In the genomic region with DNA sequence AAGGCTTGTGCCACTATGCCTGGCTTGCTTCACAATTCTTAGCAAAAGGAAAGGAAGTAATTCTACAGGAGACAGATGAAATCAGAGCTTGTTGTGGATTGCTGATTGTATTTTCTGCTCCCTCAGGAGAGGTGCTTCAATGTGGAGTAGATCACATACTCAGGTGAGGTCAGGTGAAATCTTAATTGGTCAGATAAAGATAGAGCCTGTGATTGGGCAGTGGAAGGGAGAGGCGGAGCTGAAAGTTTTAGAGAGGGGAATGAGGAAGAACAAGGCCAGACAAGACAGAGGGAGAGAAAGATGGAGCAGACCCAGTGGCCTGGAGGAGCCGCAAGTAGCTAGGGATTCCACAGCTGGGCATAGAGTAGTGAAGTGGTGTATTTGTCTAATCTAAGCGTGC, we compare ENCODE assay signal across 20 mouse cellular contexts. TPM values are rescaled to one million over a fixed set of nuclear protein-coding genes. Genes with fewer than 3 reads are reported as not detected.
DNase-seq lines count a peak whose midpoint lies in the region; ATAC-seq and TF ChIP-seq lines count a peak whose summit lies in the region.
"Had no signal": no experiment of that assay in that cellular context is flagged by ENCODE, and none has a peak within 500 bp of the region (broad histone marks: within the 10 kb centered on the region; RNA-seq: fewer than 3 reads in every experiment).

No protein-coding gene starts in this region.

- no peak overlapping the region for H3K4me3 ChIP-seq in kidney, embryonic 15.5 days (replicated peaks)
- peak overlapping the region in 1 of 2 experiments; percentile 42; a peak in 1 of 4 replicates for H3K4me3 ChIP-seq in ES-E14 (ENCODE audit: insufficient read depth in 1 of 2, low read depth in 1 of 2, low read length in 2 of 2, poor library complexity in 1 of 2, severe bottlenecking in 1 of 2)
- no peak overlapping the region for H3K4me3 ChIP-seq in forebrain, embryonic 12.5 days (replicated peaks)
- H3K4me3 ChIP-seq: forebrain, embryonic 10.5 days; heart, embryonic 13.5 days; hindbrain, embryonic 13.5 days; limb, embryonic 13.5 days; megakaryocyte, embryonic 14.5 days had no signal

- peaks cover 14% of the 10 kb centered on the region for H3K36me3 ChIP-seq in kidney, embryonic 15.5 days
- no peaks in the 10 kb centered on the region for H3K36me3 ChIP-seq in ES-E14 (ENCODE audit: control insufficient read depth, insufficient read depth, low read length, poor library complexity, severe bottlenecking)
- 0 out of 2 replicates have a peak, but pooled peaks cover 12% of the 10 kb centered on the region for H3K36me3 ChIP-seq in forebrain, embryonic 12.5 days (replicated peaks)
- H3K36me3 ChIP-seq: hindbrain, embryonic 13.5 days had no signal

- 94% methylated on average over 3 of the region's 3 CpGs for WGBS in kidney, embryonic 15.5 days
- 97% methylated on average over 3 of the region's 3 CpGs for WGBS in forebrain, embryonic 12.5 days

- in situ Hi-C loops in ES-E14 (cut with MboI; ENCODE audit: low sequenced_read_pairs in 2 of 2, unreplicated experiment in 2 of 2), result no loop called here

- no peaks in the 10 kb centered on the region for H3K4me1 ChIP-seq in kidney, embryonic 15.5 days
- peaks cover 2 to 3% of the 10 kb centered on the region in 2 experiments; a peak in 2 of 4 replicates for H3K4me1 ChIP-seq in ES-E14 (ENCODE audit: control insufficient read depth in 2 of 2, insufficient read depth in 2 of 2, low read length in 2 of 2, poor library complexity in 1 of 2)
- no peaks in the 10 kb centered on the region for H3K4me1 ChIP-seq in forebrain, embryonic 12.5 days
- H3K4me1 ChIP-seq: forebrain, embryonic 10.5 days; hindbrain, embryonic 13.5 days; limb, embryonic 13.5 days had no signal

- H3K27ac ChIP-seq in kidney, embryonic 15.5 days, result peak overlapping the region; percentile 20; the same call in 1 of the 2 replicates
- no peak overlapping the region for H3K27ac ChIP-seq in ES-E14 (ENCODE audit: insufficient read depth, low read depth, low read length, poor library complexity, severe bottlenecking)
- no peak overlapping the region for H3K27ac ChIP-seq in forebrain, embryonic 12.5 days
- H3K27ac ChIP-seq: forebrain, embryonic 10.5 days; heart, embryonic 13.5 days; hindbrain, embryonic 13.5 days; limb, embryonic 13.5 days; liver, embryonic 14.5 days had no signal

- DNase-seq in kidney, postnatal 36 days, result no peak
- DNase-seq in ES-E14 (ENCODE audit: low read depth, low spot score) (peak; percentile 9), ZHBTc4 (ENCODE audit: low read depth, low spot score) (peak; percentile 15)
- peak; percentile 49 for DNase-seq in lung, postnatal 25 days (ENCODE audit: low spot score)
- DNase-seq in layer of hippocampus, postnatal 14 days (ENCODE audit: low spot score in 2 of 2), result no peak
- DNase-seq: adrenal gland, postnatal 36 days; B cell, adult 2 months; layer of hippocampus, adult 9-11 months had no signal

- no peak overlapping the region for H3K4me2 ChIP-seq in kidney, embryonic 15.5 days
- H3K4me2 ChIP-seq in forebrain, embryonic 12.5 days, result no peak overlapping the region
- H3K4me2 ChIP-seq: heart, embryonic 13.5 days; hindbrain, embryonic 13.5 days; limb, embryonic 13.5 days had no signal

- no peak for ATAC-seq in kidney, embryonic 15.5 days (replicated peaks; ENCODE audit: low FRiP score)
- ATAC-seq in forebrain, embryonic 12.5 days (ENCODE audit: low FRiP score), result no peak
- ATAC-seq in megakaryocyte progenitor cell, adult 5-6 weeks (replicated peaks; ENCODE audit: poor library complexity), result no peak
- ATAC-seq: inflammation-experienced regulatory T-cells, adult 6 months; midbrain, embryonic 16.5 days; Patski had no signal

- H3K9me3 ChIP-seq in kidney, embryonic 15.5 days (replicated peaks), result no peaks in the 10 kb centered on the region
- no peaks in the 10 kb centered on the region for H3K9me3 ChIP-seq in ES-E14 (ENCODE audit: control insufficient read depth, insufficient read depth, low read depth, low read length)
- H3K9me3 ChIP-seq in forebrain, embryonic 12.5 days, result no peaks in the 10 kb centered on the region
- H3K9me3 ChIP-seq: forebrain, embryonic 10.5 days; heart, embryonic 13.5 days; hindbrain, embryonic 13.5 days; limb, embryonic 13.5 days had no signal

- no peak overlapping the region for H3K9ac ChIP-seq in kidney, embryonic 15.5 days
- H3K9ac ChIP-seq in ES-E14 (ENCODE audit: insufficient read depth, low read depth, low read length, poor library complexity, severe bottlenecking), result no peak overlapping the region
- H3K9ac ChIP-seq in forebrain, embryonic 12.5 days, result no peak overlapping the region
- H3K9ac ChIP-seq: heart, embryonic 13.5 days; hindbrain, embryonic 13.5 days; limb, embryonic 13.5 days; liver, embryonic 14.5 days had no signal

- no peaks in the 10 kb centered on the region for H3K27me3 ChIP-seq in kidney, embryonic 15.5 days
- no peaks in the 10 kb centered on the region for H3K27me3 ChIP-seq in forebrain, embryonic 12.5 days
- H3K27me3 ChIP-seq: heart, embryonic 13.5 days; hindbrain, embryonic 13.5 days; limb, embryonic 13.5 days; megakaryocyte, embryonic 14.5 days; Patski had no signal

TF ChIP-seq in ES-E14, 5 proteins besides CTCF, POLR2A, EP300 and RAD21:
- TF ChIP-seq ZNF384 (IDR thresholded peaks at IDR 0.05; ENCODE audit: low read depth, low read length), result 0 out of 2 replicates have a peak, but pooled peaks have one; percentile 4
- TF ChIP-seq HCFC1 (IDR thresholded peaks at IDR 0.05; ENCODE audit: borderline replicate concordance, insufficient read depth, low read length), result no peak

RNA-seq across cellular contexts. Expression of a gene that starts 39.6 kb away (rescaled TPM):
- polyA plus RNA-seq in kidney, embryonic 15.5 days (2015; fragmentation: Nextera tagmentation; extraction: Ambion mirVana), result 41.2 and 41.3 TPM in 2 replicates
- total RNA-seq in ES-E14 (2012; rRNA removed), result 17.2 and 18.2 TPM in 2 replicates
- 33.2 and 33.4 TPM in 2 replicates for polyA plus RNA-seq in forebrain, embryonic 12.5 days (2016; fragmentation: Nextera tagmentation; extraction: Ambion mirVana)
- 10 to 100 TPM; 31.6 to 32.1 TPM for total RNA-seq in layer of hippocampus, postnatal 14 days (2021)
- 15.9 and 19.3 TPM in 2 replicates for total RNA-seq in megakaryocyte progenitor cell, adult 5-6 weeks (2015)
- total RNA-seq in megakaryocyte progenitor cell, adult 5-6 weeks (2017), result 12.6 and 26.8 TPM in 2 replicates

Comparison
In these comparisons a context has a peak if more than half of its experiments do, and no peak if none do; other contexts are left out.
1. DNase-seq: peak in ES-E14 (single experiment), ZHBTc4 (single experiment) and lung, postnatal 25 days (single experiment); none in kidney, postnatal 36 days (0 of 2) and layer of hippocampus, postnatal 14 days (0 of 2).